Mouse (Mus musculus) stomach, postnatal 0 days (tissue): ENCODE measurements around the gene Gm13287. TPM values are rescaled to one million over a fixed set of nuclear protein-coding genes. Genes with fewer than 3 reads are reported as not detected.
"Not testable (repeated sequence)": the region's sequence is repeated elsewhere in the genome, so short reads cannot be mapped to it uniquely, and the experiment has no call there.

ENCODE experiments used
- ATAC-seq: fragments of 200-750 bp; cut with Nextera tagmentation; 2 replicates; pipeline ENCODE4 v1.8.0; 2017; ENCODE audit not compliant: low FRiP score, low TSS enrichment
- DNase-seq: peaks from one replicate; pipeline ENCODE4 v3.0.0-alpha.2; 2016; ENCODE audit warnings: low spot score
- H3K27ac ChIP-seq: fragments of 300-500 bp; sonication (generic); replicated peaks from 2 replicates; pipeline ENCODE4 v1.5.1; 2014; ENCODE audit warnings: mild to moderate bottlenecking, control low read depth
- H3K27me3 ChIP-seq: fragments of 300-500 bp; sonication (generic); 2 replicates; pipeline ENCODE4 v1.6.1; 2014; ENCODE audit warnings: low read length; ENCODE audit not compliant: control insufficient read depth, insufficient read depth
- H3K36me3 ChIP-seq: fragments of 300-500 bp; sonication (generic); 2 replicates; pipeline ENCODE4 v1.6.1; 2014; ENCODE audit warnings: low read length, mixed read lengths; ENCODE audit not compliant: control insufficient read depth, insufficient read depth
- H3K4me1 ChIP-seq: fragments of 300-500 bp; sonication (generic); replicated peaks from 2 replicates; pipeline ENCODE4 v1.6.1; 2014; ENCODE audit warnings: antibody characterized with exemption; ENCODE audit not compliant: control insufficient read depth, insufficient read depth
- H3K4me2 ChIP-seq: fragments of 300-500 bp; sonication (generic); replicated peaks from 2 replicates; pipeline ENCODE4 v1.6.1; 2014; ENCODE audit warnings: low read depth, mild to moderate bottlenecking, control low read depth, moderate library complexity
- H3K4me3 ChIP-seq: fragments of 300-500 bp; sonication (generic); 2 replicates; pipeline ENCODE4 v1.5.1; 2014; ENCODE audit warnings: low read depth, low read length, control low read depth
- H3K9ac ChIP-seq: fragments of 300-500 bp; sonication (generic); 2 replicates; pipeline ENCODE4 v1.6.1; 2014; ENCODE audit warnings: mild to moderate bottlenecking, low read length, control low read depth, mixed read lengths
- H3K9me3 ChIP-seq: fragments of 300-500 bp; sonication (generic); 2 replicates; pipeline ENCODE4 v1.6.1; 2016; ENCODE audit warnings: low read length; ENCODE audit not compliant: control insufficient read depth
- CTCF ChIP-seq: IDR thresholded peaks from 2 replicates; pipeline ENCODE4 v1.5.1; 2016; ENCODE audit warnings: antibody characterized with exemption, low read depth, mild to moderate bottlenecking, moderate library complexity
- WGBS: fragments of 180-500 bp; shearing (Covaris S2); extraction: QIAGEN DNeasy Blood & Tissue Kit; methylation state at CpG from one replicate; pipeline ENCODE4 v1.1.7; 2014; 5-methylcytosine and 5-hydroxymethylcytosine counted together
- polyA plus RNA-seq: library from polyadenylated mRNA; unstranded; fragments of >200 nt; fragmentation: Nextera tagmentation; extraction: Ambion mirVana; gene quantifications from 2 replicates; pipeline ENCODE4 v1.2.1, GENCODE M21; 2015

Gene Gm13287
- not detected in 2 replicates for polyA plus RNA-seq

DNA sequence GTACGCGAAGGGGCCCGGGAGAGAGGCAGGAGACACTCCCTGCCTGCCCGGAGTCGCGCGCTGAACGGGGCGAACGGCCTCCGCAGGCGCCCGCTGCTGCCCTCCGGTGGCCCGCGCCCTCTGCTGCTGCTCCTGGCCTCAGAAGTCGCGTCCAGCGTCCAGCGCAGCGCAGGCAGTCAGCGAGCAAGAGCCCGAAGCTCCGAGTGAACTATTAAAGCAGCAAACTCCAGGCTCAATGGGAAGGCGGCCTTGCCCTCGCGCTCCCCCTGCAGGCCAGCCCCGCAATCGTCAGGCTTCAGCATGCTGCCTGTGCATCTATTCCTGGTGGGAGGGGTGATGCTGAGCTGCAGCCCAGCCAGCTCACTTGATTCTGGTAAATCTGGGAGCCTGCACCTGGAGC is at the start of gene Gm13287:
Gm13287 (plus strand) TSS at position 301 of the 400 bp plus-strand sequence.
- H3K9ac ChIP-seq, H3K4me2 ChIP-seq, H3K4me3 ChIP-seq, H3K27me3 ChIP-seq, DNase-seq, ATAC-seq, H3K27ac ChIP-seq, H3K9me3 ChIP-seq, H3K4me1 ChIP-seq, H3K36me3 ChIP-seq: not testable (repeated sequence)
- no CpG with 5 or more reads among the region's 29 CpGs for WGBS

DNA sequence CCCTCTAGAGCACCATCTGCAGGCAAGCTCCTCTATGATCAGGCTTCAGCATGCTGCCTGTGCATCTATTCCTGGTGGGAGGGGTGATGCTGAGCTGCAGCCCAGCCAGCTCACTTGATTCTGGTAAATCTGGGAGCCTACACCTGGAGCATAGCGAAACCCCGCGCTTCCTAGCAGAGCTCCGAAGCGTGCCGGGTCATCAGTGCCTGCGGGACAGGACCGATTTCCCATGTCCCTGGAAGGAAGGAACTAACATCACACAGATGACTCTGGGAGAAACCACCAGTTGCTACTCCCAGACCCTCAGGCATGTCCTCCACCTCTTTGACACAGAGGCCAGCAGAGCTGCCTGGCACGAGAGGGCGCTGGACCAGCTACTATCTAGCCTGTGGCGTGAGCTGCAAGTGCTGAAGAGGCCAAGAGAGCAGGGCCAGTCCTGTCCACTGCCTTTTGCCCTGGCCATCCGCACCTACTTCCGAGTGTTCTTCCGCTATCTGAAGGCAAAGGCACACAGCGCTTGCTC is 48.2 kb upstream of the Gm13287 start, which contains the start of gene Gm13271:
Gm13271 (plus strand) TSS at position 51 of the 523 bp plus-strand sequence.
- H3K4me3 ChIP-seq, H3K27ac ChIP-seq, H3K27me3 ChIP-seq, H3K36me3 ChIP-seq, H3K4me2 ChIP-seq, DNase-seq, H3K9me3 ChIP-seq, H3K4me1 ChIP-seq, H3K9ac ChIP-seq, ATAC-seq: not testable (repeated sequence)
- peak; percentile 40 for TF ChIP-seq CTCF
- 71% methylated on average over 13 of the region's 15 CpGs for WGBS

DNA sequence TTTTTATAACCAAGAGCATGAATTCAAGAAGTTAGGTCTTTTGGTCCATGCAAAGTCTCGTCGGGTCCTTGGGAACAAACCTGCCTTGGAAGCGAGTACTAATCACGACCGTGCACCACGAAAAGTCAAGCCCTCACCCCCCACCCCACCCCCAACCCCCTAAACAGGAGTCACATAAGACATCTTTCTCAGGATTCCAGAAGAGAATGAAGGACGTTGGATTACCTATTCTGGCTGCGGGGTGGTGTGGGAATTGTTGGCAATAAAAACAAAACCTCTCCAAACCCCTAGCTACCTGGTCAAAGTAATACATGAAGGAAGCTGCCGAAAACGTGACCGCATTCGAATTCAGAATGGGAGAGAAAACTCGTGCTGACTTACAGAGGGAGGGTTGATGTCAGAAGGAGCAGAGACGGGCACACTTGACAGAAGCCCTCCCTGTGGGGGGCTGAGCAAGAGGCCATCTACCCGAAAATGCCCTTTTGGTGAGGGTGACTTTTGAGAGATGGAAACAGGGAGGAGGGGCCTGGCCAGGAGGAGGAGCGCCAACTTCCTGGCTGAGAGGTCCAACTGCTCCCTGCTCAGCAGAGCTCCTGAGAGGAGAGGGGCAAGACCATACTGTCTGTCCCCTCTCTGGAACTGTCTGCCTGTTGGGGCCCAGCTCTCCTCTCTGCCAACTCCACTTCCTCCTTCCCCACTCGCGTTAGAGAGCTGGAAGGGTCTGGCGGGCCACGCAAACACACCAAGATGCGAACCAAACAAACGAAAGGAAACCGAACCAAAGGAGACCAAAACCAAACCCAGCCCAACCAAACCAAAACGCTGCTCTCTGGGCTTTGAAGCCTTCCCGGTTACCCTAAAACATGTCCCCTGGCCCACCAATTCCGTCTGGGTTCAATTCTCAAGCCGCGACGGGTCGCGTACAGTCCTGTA is 46.2 kb upstream of the Gm13287 start:
- Histone ChIP-seq H3K4me3 (peak overlapping the region; percentile 49), H3K4me2 (peak overlapping the region; percentile 66), H3K9ac (peak overlapping the region; percentile 64), H3K27ac (peak overlapping the region; percentile 96)
- WGBS: 11% methylated on average over 28 of the region's 31 CpGs
- H3K4me1 ChIP-seq, ATAC-seq, H3K9me3 ChIP-seq, H3K36me3 ChIP-seq, H3K27me3 ChIP-seq: not testable (repeated sequence)
- DNase-seq: peak; percentile 48

DNA sequence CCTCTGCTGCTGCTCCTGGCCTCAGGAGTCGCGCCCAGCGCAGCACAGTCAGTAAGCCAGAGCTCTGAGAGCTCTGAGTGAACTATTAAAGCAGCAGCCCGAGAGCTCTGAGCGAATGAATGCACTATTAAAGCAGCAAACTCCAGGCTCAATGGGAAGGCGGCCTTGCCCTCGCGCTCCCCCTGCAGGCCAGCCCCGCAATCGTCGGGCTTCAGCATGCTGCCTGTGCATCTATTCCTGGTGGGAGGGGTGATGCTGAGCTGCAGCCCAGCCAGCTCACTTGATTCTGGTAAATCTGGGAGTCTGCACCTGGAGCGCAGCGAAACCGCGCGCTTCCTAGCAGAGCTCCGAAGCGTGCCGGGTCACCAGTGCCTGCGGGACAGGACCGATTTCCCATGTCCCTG is 45.4 kb upstream of the Gm13287 start:
- 0% methylated on average over 16 of the region's 21 CpGs for WGBS
- Histone ChIP-seq H3K4me2 (peak overlapping the region; percentile 66), H3K9ac (peak overlapping the region; percentile 64), H3K27ac (peak overlapping the region; percentile 96), H3K4me3 (peak overlapping the region; percentile 49)
- not testable (repeated sequence) for H3K4me1 ChIP-seq, H3K9me3 ChIP-seq, H3K27me3 ChIP-seq, H3K36me3 ChIP-seq
- ATAC-seq (peak; percentile 100), DNase-seq (peak; percentile 82)
- TF ChIP-seq CTCF: peak; percentile 72

DNA sequence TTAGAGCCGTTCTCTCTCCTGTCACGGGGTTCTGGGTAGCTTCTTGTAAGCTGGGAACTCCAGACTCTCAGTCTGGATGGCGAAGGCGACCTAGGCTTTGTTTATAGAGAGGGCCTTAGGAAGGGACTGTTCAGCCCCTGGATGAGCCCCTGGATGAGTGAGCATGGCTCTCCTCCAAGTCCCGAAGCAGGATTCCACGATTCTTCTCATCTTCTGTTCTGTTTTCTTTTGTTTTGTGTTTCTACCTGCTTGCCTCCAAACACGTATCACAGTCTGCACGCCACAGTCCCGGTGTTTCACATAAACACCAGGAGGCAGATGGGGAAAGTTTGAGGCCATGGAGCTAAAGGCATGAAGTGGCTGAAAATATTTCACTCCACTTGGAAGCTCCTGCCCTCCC is 44.3 kb upstream of the Gm13287 start:
- not testable (repeated sequence) for H3K9me3 ChIP-seq, DNase-seq, H3K27ac ChIP-seq, H3K27me3 ChIP-seq, H3K4me3 ChIP-seq, H3K4me1 ChIP-seq, H3K36me3 ChIP-seq, H3K4me2 ChIP-seq, H3K9ac ChIP-seq, ATAC-seq
- 85% methylated on average over 8 of the region's 9 CpGs for WGBS

DNA sequence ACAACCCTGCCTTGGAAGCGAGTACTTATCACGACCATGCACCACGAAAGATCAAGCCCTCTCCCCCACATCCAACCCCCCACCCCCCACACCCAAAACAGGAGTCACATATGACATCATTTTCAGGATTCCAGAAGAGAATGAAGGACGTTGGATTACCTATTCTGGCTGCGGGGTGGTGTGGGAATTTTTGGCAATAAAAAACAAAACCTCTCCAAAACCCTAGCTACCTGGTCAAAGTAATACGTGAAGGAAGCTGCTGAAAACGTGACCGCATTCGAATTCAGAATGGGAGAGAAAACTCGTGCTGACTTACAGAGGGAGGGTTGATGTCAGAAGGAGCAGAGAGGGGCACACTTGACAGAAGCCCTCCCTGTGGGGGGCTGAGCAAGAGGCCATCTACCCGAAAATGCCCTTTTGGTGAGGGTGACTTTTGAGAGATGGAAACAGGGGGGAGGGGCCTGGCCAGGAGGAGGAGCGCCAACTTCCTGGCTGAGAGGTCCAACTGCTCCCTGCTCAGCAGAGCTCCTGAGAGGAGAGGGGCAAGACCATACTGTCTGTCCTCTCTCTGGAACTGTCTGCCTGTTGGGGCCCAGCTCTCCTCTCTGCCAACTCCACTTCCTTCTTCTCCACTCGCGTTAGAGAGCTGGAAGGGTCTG is 43.3 kb upstream of the Gm13287 start, which contains the start of gene Gm13283:
Gm13283 (plus strand) TSS at position 510 of the 659 bp plus-strand sequence.
- H3K36me3 ChIP-seq, H3K9ac ChIP-seq, H3K9me3 ChIP-seq, H3K27me3 ChIP-seq, H3K4me1 ChIP-seq, DNase-seq, ATAC-seq: not testable (repeated sequence)
- Histone ChIP-seq H3K27ac (0 out of 2 replicates have a peak within 1 kb of the TSS, but pooled peaks have one; percentile 24), H3K4me3 (peak within 1 kb of the TSS; percentile 31), H3K4me2 (peak within 1 kb of the TSS; percentile 41)
- WGBS: 27% methylated on average over 7 of the region's 14 CpGs
